Mouse (Mus musculus): ENCODE measurements at regions not wholly inside any gene's neighbourhood (a gene's known extent, or its start where the extent isn't known, plus 50 kb on each side); places are given as distances from the start of the nearest gene placed in this dataset.

DNA sequence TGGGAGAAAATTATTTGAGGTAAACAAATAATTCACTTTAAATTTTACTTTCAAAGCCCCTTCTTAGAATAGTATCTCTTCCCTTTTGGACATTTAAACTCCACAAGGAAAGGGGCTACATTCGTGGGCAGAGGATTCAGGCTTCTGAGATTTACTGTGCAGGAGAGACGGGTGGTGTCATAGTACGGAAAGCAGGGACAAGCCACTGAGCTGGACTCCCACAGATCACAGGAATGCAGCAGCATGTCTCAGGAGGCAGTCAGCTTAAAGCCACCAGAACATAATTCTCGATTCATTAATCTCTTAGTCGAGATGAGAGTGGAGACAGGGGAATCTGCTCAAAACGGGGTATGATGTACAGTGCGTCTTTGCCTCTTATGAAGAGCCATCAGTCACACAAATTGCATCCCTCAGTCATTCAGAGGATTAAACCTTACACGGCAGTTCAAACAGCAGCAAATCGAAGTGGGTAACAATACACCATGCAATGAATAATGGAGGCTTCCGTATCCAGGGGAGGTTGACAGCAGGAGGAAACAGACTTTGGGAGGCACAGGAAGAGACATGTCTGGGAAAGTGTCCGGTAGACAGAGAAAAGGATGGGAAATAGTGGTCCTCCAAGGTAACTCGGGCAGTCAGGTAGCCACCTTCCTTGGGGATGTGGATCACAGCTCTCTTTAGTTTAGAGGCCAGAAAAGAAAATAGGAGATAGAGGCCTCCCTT lies 487.8 kb upstream of the Adam5 start:
- no peak for DNase-seq (ENCODE audit: low read depth in 1 of 2, low spot score in 2 of 2)
- no peak for TF ChIP-seq CTCF (IDR thresholded peaks at IDR 0.05; ENCODE audit: extremely low read depth, insufficient read depth, insufficient read length, insufficient replicate concordance)
- no peak for TF ChIP-seq POLR2A (IDR thresholded peaks at IDR 0.05; ENCODE audit: low read depth, low read length)
- no peak overlapping the region for H3K4me3 ChIP-seq (ENCODE audit: extremely low read depth, insufficient read depth, insufficient read length)
- no peaks in the 10 kb centered on the region for H3K4me1 ChIP-seq (ENCODE audit: control insufficient read depth, insufficient read depth, insufficient read length)
- H3K36me3 ChIP-seq (ENCODE audit: control insufficient read depth, insufficient read depth, low read length) = no peaks in the 10 kb centered on the region
- no peak overlapping the region for H3K27ac ChIP-seq (ENCODE audit: insufficient read depth, low read length)
- no peaks in the 10 kb centered on the region for H3K27me3 ChIP-seq (ENCODE audit: control insufficient read depth, insufficient read depth, low read length)
- WGBS = 81% methylated on average over 12 of the region's 12 CpGs

DNA sequence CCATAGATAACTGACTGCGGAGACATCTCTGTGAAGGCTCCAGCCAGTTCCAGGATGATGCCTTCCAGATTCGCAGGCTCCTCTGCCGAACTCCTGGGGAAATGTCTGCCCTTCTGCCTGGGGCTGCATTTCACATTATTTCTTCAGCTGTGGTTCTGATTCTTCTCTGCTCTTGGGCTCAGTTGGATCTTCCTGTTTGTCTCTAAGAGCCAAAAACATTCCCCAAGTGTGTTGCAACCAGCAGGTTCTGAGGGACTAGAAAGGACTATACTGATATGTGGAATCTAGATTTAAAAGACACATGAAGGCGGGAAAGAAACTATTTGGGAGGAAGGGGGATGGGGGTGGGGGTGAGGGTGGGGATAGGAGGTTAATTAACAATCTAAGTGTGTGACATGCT lies 483.8 kb upstream of the Adam5 start:
- DNase-seq (ENCODE audit: low read depth in 1 of 2, low spot score in 2 of 2) = no peak
- H3K4me1 ChIP-seq (ENCODE audit: control insufficient read depth, insufficient read depth, insufficient read length) = no peaks in the 10 kb centered on the region
- TF ChIP-seq POLR2A (IDR thresholded peaks at IDR 0.05; ENCODE audit: low read depth, low read length) (no peak), CTCF (IDR thresholded peaks at IDR 0.05; ENCODE audit: extremely low read depth, insufficient read depth, insufficient read length, insufficient replicate concordance) (no peak)
- no peak overlapping the region for H3K4me3 ChIP-seq (ENCODE audit: extremely low read depth, insufficient read depth, insufficient read length)
- 89% methylated on average over 4 of the region's 4 CpGs for WGBS
- H3K27ac ChIP-seq (ENCODE audit: insufficient read depth, low read length) = no peak overlapping the region
- H3K36me3 ChIP-seq (ENCODE audit: control insufficient read depth, insufficient read depth, low read length) = no peaks in the 10 kb centered on the region
- no peaks in the 10 kb centered on the region for H3K27me3 ChIP-seq (ENCODE audit: control insufficient read depth, insufficient read depth, low read length)

DNA sequence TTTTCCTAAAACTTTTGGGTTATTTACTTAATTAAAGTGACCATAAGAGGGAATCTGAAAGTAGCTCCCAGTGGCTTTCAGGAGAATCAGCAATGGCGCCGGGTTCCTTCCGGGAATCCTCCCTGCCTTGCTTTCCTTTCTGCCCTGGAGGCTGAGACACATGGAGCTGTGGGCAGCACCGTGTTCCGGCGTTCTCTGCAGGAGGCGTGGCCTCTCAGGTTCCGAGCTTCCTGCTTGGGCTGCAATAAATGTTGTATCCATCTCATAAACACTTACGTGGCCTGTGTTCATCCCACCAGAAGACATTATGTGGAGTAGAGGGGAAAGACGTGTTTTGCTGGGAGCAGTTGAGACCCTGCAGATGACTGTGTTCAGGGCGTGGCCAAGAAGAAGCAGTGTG lies 483.3 kb upstream of the Adam5 start:
- TF ChIP-seq CTCF (IDR thresholded peaks at IDR 0.05; ENCODE audit: extremely low read depth, insufficient read depth, insufficient read length, insufficient replicate concordance) (no peak), POLR2A (IDR thresholded peaks at IDR 0.05; ENCODE audit: low read depth, low read length) (no peak)
- Histone ChIP-seq H3K36me3 (ENCODE audit: control insufficient read depth, insufficient read depth, low read length) (no peaks in the 10 kb centered on the region), H3K27me3 (ENCODE audit: control insufficient read depth, insufficient read depth, low read length) (no peaks in the 10 kb centered on the region), H3K4me1 (ENCODE audit: control insufficient read depth, insufficient read depth, insufficient read length) (no peaks in the 10 kb centered on the region), H3K4me3 (ENCODE audit: extremely low read depth, insufficient read depth, insufficient read length) (no peak overlapping the region), H3K27ac (ENCODE audit: insufficient read depth, low read length) (no peak overlapping the region)
- DNase-seq (ENCODE audit: low read depth in 1 of 2, low spot score in 2 of 2) = no peak
- WGBS = 89% methylated on average over 11 of the region's 11 CpGs

DNA sequence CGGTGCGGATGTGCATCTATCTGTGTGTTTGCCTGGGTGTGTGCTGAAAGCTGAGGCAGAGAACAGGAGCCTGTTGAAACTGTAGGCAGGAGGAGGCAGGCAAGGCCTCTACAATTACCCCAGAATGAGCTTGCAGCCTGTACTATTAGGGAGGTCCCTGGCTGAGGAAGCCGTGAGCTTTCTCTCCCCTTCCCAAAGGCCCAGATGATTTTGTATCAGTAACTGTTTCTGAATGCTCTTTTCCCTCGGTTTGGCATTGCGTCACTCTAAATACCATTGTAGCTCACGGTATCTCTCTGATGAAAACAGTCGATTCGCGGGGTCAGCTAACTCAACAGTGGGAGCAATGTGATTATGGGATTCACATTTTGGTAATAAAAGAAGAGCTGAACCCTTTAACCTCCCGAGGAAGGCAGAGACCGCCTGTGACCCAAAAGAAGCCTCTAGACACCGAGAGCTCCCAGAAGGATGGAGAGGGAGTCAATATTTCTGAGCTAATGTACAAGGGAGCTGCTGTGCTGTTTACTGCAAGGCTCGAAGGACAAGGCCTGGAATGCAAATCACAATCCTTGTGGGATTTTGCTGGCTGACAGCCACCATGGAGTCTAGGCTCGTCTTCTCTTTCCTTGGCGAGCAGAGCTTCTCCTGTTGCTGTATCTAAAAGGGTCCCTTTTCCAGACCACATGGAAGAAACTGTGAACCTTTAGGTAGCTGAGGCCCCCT lies 482.8 kb upstream of the Adam5 start:
- Histone ChIP-seq H3K27ac (ENCODE audit: insufficient read depth, low read length) (no peak overlapping the region), H3K4me3 (ENCODE audit: extremely low read depth, insufficient read depth, insufficient read length) (no peak overlapping the region), H3K4me1 (ENCODE audit: control insufficient read depth, insufficient read depth, insufficient read length) (no peaks in the 10 kb centered on the region), H3K27me3 (ENCODE audit: control insufficient read depth, insufficient read depth, low read length) (no peaks in the 10 kb centered on the region), H3K36me3 (ENCODE audit: control insufficient read depth, insufficient read depth, low read length) (no peaks in the 10 kb centered on the region)
- no peak for TF ChIP-seq CTCF (IDR thresholded peaks at IDR 0.05; ENCODE audit: extremely low read depth, insufficient read depth, insufficient read length, insufficient replicate concordance)
- WGBS = 87% methylated on average over 15 of the region's 15 CpGs
- DNase-seq (ENCODE audit: low read depth in 1 of 2, low spot score in 2 of 2) = no peak
